Mouse (Mus musculus): ENCODE measurements at regions not wholly inside any gene's neighbourhood (a gene's known extent, or its start where the extent isn't known, plus 50 kb on each side); places are given as distances from the start of the nearest gene placed in this dataset.

DNA sequence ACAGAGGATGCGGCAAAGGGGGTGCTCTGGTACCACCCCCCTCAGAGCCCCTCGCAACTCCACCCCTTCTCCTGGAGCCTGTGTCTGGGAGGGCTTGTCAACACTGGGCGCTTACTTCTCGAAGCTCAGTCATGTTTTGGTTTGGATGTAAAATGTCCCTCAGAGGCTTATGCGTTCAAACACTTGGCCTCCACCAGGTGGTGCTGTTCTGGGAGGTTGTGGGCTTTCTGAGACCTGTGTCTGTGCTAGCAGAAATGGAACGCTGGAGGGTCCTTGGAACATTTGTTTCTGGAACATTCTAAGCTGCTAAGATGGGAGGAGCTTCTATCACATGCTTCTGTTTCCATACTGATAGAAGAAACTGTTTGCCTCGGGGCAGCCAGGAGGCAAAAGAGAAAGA is 102.6 kb upstream of the Klf13 start:
- TF ChIP-seq TAL1 (IDR thresholded peaks at IDR 0.05; ENCODE audit: low read length): no peak
- no peak for TF ChIP-seq GATA1 (IDR thresholded peaks at IDR 0.05; ENCODE audit: low read length)

Measured in erythroblast, embryonic 14.5 days (primary cell).